Mouse (Mus musculus) midbrain, embryonic 13.5 days (tissue): ENCODE measurements around the gene Epx. TPM values are rescaled to one million over a fixed set of nuclear protein-coding genes. Genes with fewer than 3 reads are reported as not detected.

Source experiments
- ATAC-seq: fragments of 200-750 bp; cut with Nextera tagmentation; 2 replicates; pipeline ENCODE4 v1.8.0; 2017; ENCODE audit warnings: mild to moderate bottlenecking, moderate TSS enrichment, moderate library complexity
- H3K27ac ChIP-seq: fragments of 300-500 bp; sonication (generic); 2 replicates; pipeline ENCODE4 v1.5.1; 2015; ENCODE audit warnings: inconsistent platforms, mild to moderate bottlenecking, moderate library complexity
- H3K27me3 ChIP-seq: fragments of 300-500 bp; sonication (generic); 2 replicates; pipeline ENCODE4 v1.6.1; 2015; ENCODE audit warnings: mild to moderate bottlenecking, inconsistent platforms
- H3K36me3 ChIP-seq: fragments of 300-500 bp; sonication (generic); 2 replicates; pipeline ENCODE4 v1.6.1; 2015; ENCODE audit warnings: mild to moderate bottlenecking, inconsistent platforms
- H3K4me1 ChIP-seq: fragments of 300-500 bp; sonication (generic); replicated peaks from 2 replicates; pipeline ENCODE4 v1.6.1; 2015; ENCODE audit warnings: inconsistent platforms
- H3K4me2 ChIP-seq: fragments of 300-500 bp; sonication (generic); replicated peaks from 2 replicates; pipeline ENCODE4 v1.6.1; 2015; ENCODE audit warnings: moderate library complexity, mild to moderate bottlenecking, inconsistent platforms
- H3K4me3 ChIP-seq: fragments of 300-500 bp; sonication (generic); replicated peaks from 2 replicates; pipeline ENCODE4 v1.5.1; 2015; ENCODE audit warnings: mild to moderate bottlenecking, inconsistent platforms
- H3K9ac ChIP-seq: fragments of 300-500 bp; sonication (generic); replicated peaks from 2 replicates; pipeline ENCODE4 v1.6.1; 2015; ENCODE audit warnings: mild to moderate bottlenecking, inconsistent platforms
- H3K9me3 ChIP-seq: fragments of 300-500 bp; sonication (generic); 2 replicates; pipeline ENCODE4 v1.6.1; 2016; ENCODE audit warnings: mild to moderate bottlenecking, inconsistent platforms
- whole genome bisulfite sequencing: fragments of 180-500 bp; shearing (Covaris S2); methylation state at CpG from one replicate; pipeline ENCODE4 v1.1.7; 2015; 5-methylcytosine and 5-hydroxymethylcytosine counted together
- polyA plus RNA-seq: library from polyadenylated mRNA; unstranded; fragments of >200 nt; fragmentation: Nextera tagmentation; extraction: Ambion mirVana; gene quantifications from 2 replicates; pipeline ENCODE4 v1.2.1, GENCODE M21; 2015

The Epx gene
- polyA plus RNA-seq = 0.10 and 0.16 TPM in 2 replicates

- no peaks in the 10 kb centered on the region for H3K4me1 ChIP-seq
- 88% methylated on average over 6 of the region's 6 CpGs for WGBS
- no peaks in the 10 kb centered on the region for H3K36me3 ChIP-seq
- H3K27ac ChIP-seq = no peak within 1 kb of the TSS
- ATAC-seq = no peak
- no peak within 1 kb of the TSS for H3K4me2 ChIP-seq
- H3K27me3 ChIP-seq = no peaks in the 10 kb centered on the region
- H3K9me3 ChIP-seq = no peaks in the 10 kb centered on the region
- H3K4me3 ChIP-seq = no peak within 1 kb of the TSS
- no peak within 1 kb of the TSS for H3K9ac ChIP-seq
Observed at GRCm38 (mm10) chr11:87875436-87875835, at the start of gene Epx. Gene Epx, minus strand, starts transcription at chr11:87875536.

DNA sequence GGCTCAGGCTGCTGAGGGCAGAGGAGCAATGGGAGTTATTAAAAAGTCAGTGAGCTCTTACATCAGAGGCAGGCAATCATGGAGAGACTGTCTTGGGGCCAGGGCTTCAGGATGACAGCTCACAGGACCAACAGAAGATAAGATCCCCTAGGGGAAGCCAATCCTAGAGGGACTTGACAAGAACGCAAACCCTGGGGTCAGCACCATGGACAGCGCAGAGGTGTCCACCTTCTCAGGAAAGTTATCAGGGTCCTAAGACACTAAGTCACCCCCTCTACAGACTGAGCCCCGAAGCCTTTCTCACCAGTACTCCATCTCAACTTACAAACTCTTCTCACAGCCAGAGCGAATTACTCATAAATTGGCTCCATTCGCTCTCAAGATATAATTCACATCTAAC, 45.6 kb upstream of the Epx start, which contains the start of gene Olfr464:
Olfr464 (minus strand) TSS at position 2 of the 400 bp plus-strand sequence.
- 26% methylated on average over 5 of the region's 5 CpGs for WGBS

DNA sequence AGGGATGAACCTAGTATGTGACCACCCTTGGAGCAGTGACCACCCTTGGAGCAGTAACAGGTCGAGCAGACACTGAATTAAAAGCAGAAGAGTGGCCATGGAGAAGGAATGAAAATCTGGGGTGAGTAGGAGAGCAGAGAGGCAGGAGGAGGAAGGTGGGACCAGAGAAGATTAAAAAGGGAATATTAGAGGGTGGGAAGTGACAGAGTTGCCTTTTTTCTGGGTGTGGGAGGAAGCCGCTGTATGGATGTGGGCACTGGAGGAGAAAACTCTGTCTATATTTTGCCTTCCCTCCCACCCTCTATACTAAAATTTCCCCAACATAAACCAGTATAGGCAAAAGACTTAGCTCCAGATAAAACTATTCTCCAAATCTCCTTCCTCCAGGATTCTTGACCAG, 45.0 kb upstream of the Epx start:
- H3K27ac ChIP-seq = no peak overlapping the region
- no peak overlapping the region for H3K4me2 ChIP-seq
- H3K4me1 ChIP-seq = no peaks in the 10 kb centered on the region
- H3K9me3 ChIP-seq = no peaks in the 10 kb centered on the region
- no peak for ATAC-seq
- no peaks in the 10 kb centered on the region for H3K36me3 ChIP-seq
- 71% methylated on average over 2 of the region's 2 CpGs for WGBS
- 0 out of 2 replicates have a peak, but pooled peaks cover 4% of the 10 kb centered on the region for H3K27me3 ChIP-seq
- no peak overlapping the region for H3K9ac ChIP-seq
- no peak overlapping the region for H3K4me3 ChIP-seq

More for the DNA sequence above, 45.6 kb upstream of the Epx start, which contains the start of gene Olfr464:
- Histone ChIP-seq H3K9ac (no peak within 1 kb of the TSS), H3K36me3 (no peaks in the 10 kb centered on the region), H3K27me3 (0 out of 2 replicates have a peak, but pooled peaks cover 4% of the 10 kb centered on the region), H3K27ac (no peak within 1 kb of the TSS), H3K9me3 (no peaks in the 10 kb centered on the region), H3K4me3 (no peak within 1 kb of the TSS), H3K4me2 (no peak within 1 kb of the TSS), H3K4me1 (no peaks in the 10 kb centered on the region)
- ATAC-seq = no peak

DNA sequence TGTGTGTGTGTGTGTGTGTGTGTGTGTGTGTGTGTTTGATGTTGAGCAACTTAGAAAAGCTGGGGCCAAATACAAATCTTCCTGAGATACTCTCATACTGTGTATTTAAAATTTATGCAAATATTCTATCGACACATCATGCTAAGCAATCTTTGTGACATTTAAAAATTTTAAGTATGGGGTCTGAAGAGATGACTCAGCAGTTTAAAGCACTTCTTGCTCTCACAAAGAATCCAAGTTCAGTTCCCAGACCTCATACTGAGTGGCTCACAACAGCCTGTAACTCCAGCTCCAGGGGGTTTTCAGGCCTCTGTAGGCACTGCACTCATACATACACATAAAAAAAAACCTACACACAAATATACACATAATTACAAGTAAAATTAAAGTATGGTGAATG, 40.7 kb upstream of the Epx start:
- Histone ChIP-seq H3K9me3 (no peaks in the 10 kb centered on the region), H3K27me3 (0 out of 2 replicates have a peak, but pooled peaks cover 3% of the 10 kb centered on the region), H3K4me3 (no peak overlapping the region), H3K9ac (no peak overlapping the region), H3K4me2 (no peak overlapping the region), H3K4me1 (no peaks in the 10 kb centered on the region), H3K27ac (no peak overlapping the region), H3K36me3 (no peaks in the 10 kb centered on the region)
- WGBS = 94% methylated on average over 1 of the region's 1 CpGs
- no peak for ATAC-seq

DNA sequence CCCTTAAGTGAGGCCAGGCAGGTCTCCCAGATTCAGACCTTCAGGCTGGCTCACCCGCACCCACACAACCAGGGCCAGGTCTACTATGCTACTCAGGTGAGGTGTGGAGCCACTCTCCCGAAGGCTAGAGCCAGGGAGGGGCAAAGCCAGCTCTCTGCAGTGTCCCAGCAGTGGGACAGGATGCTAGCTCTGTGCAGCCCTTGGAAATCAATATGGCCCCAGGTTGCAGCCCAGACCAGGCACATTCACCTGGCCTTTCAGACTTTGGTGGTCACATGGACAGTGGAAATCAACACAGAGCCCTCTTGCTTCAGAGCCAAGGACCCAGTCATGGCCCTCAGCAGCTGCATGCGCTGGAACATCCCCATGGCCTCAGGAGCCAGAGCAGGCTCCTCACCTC, 29.0 kb upstream of the Epx start:
- no peaks in the 10 kb centered on the region for H3K36me3 ChIP-seq
- no peak overlapping the region for H3K9ac ChIP-seq
- H3K4me2 ChIP-seq = no peak overlapping the region
- H3K27me3 ChIP-seq = no peaks in the 10 kb centered on the region
- no peak overlapping the region for H3K27ac ChIP-seq
- ATAC-seq = no peak
- 84% methylated on average over 3 of the region's 3 CpGs for WGBS
- no peak overlapping the region for H3K4me3 ChIP-seq
- H3K4me1 ChIP-seq = no peaks in the 10 kb centered on the region
- no peaks in the 10 kb centered on the region for H3K9me3 ChIP-seq

DNA sequence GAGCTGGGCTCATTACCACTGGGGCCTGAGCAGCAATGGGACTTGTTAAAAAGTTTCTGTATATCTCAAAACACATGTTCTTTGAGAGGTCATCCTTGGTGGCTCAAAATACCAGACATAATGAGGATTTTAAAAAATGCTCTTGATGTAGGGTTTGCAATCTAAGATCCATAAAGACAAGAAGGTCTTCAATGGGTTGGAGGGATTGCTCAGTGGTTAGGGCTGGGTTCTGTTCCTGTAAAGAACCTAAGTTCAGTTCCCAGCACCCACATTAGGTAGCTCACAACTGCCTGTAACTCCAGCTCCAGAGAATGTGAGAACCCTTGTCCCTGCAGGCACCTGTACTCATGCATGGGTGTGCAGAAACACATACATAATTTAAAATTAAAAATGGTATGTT, 22.0 kb upstream of the Epx start, which contains the start of gene Olfr463:
Olfr463 (minus strand) TSS at position 101 of the 400 bp plus-strand sequence.
- Histone ChIP-seq H3K27me3 (0 out of 2 replicates have a peak, but pooled peaks cover 3% of the 10 kb centered on the region), H3K27ac (no peak within 1 kb of the TSS), H3K4me2 (no peak within 1 kb of the TSS), H3K9me3 (no peaks in the 10 kb centered on the region), H3K36me3 (no peaks in the 10 kb centered on the region), H3K9ac (no peak within 1 kb of the TSS), H3K4me3 (no peak within 1 kb of the TSS), H3K4me1 (no peaks in the 10 kb centered on the region)
- no peak for ATAC-seq

DNA sequence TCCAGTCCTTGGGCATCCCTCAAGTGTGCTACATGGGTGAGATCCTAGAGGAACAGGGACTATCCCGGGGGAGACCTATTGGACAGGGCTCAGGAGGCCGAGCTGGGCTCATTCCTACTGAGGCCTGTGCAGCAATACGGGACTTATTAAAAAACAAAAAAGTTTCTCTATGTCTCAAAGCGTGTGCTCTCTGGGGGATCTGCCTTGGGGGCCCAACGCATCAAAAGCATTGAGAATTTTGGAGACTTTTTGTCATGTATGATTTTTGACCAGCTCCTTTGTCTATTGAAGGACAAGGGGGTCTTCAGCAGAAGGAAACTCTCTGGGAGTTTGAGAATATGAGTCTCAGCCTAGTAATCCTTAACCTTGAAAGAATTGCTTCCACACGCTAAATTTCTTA, 16.8 kb upstream of the Epx start, which contains the start of gene Olfr462:
Olfr462 (minus strand) TSS at position 101 of the 400 bp plus-strand sequence.
- Histone ChIP-seq H3K27me3 (no peaks in the 10 kb centered on the region), H3K36me3 (no peaks in the 10 kb centered on the region), H3K4me1 (no peaks in the 10 kb centered on the region), H3K4me2 (no peak within 1 kb of the TSS), H3K9me3 (no peaks in the 10 kb centered on the region), H3K9ac (no peak within 1 kb of the TSS), H3K27ac (no peak within 1 kb of the TSS), H3K4me3 (no peak within 1 kb of the TSS)
- ATAC-seq = no peak
- WGBS = 93% methylated on average over 6 of the region's 6 CpGs

- Histone ChIP-seq H3K36me3 (no peaks in the 10 kb centered on the region), H3K4me3 (no peak overlapping the region), H3K9ac (no peak overlapping the region), H3K27ac (no peak overlapping the region), H3K9me3 (no peaks in the 10 kb centered on the region), H3K4me2 (no peak overlapping the region), H3K4me1 (no peaks in the 10 kb centered on the region), H3K27me3 (0 out of 2 replicates have a peak, but pooled peaks cover 6% of the 10 kb centered on the region)
- 82% methylated on average over 5 of the region's 5 CpGs for WGBS
- ATAC-seq = no peak
Observed at GRCm38 (mm10) chr11:87884856-87885255, 9.5 kb upstream of the Epx start.

DNA sequence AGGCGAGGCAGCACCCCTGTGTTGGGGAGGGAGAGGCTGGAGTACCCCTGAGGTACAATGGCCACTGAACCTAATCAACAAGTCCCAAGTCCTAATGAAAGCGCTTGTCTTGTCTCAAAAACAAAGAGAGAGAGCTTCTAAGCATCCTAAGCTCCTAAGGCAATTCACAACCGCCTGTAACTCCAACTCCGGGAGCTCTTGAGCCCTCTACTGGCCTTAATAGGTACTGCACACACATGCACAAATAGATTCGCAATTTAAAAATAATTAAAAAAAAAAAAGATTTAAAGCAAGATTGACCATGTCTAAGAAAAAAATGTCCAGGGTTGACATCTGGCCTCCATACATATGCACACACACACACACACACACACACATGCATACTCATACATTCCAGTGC, 8.2 kb upstream of the Epx start:
- H3K36me3 ChIP-seq = no peaks in the 10 kb centered on the region
- H3K4me2 ChIP-seq = no peak overlapping the region
- WGBS = 40% methylated on average over 5 of the region's 5 CpGs
- no peaks in the 10 kb centered on the region for H3K4me1 ChIP-seq
- no peak overlapping the region for H3K9ac ChIP-seq
- no peak overlapping the region for H3K27ac ChIP-seq
- ATAC-seq = no peak
- H3K9me3 ChIP-seq = no peaks in the 10 kb centered on the region
- 0 out of 2 replicates have a peak, but pooled peaks cover 6% of the 10 kb centered on the region for H3K27me3 ChIP-seq
- no peak overlapping the region for H3K4me3 ChIP-seq

- Histone ChIP-seq H3K4me3 (no peak overlapping the region), H3K36me3 (no peaks in the 10 kb centered on the region), H3K4me1 (no peaks in the 10 kb centered on the region), H3K9ac (no peak overlapping the region), H3K4me2 (no peak overlapping the region), H3K9me3 (no peaks in the 10 kb centered on the region), H3K27ac (no peak overlapping the region), H3K27me3 (0 out of 2 replicates have a peak, but pooled peaks cover 6% of the 10 kb centered on the region)
- no peak for ATAC-seq
- 78% methylated on average over 4 of the region's 4 CpGs for WGBS
Observed at GRCm38 (mm10) chr11:87881714-87882113, 6.4 kb upstream of the Epx start.

DNA sequence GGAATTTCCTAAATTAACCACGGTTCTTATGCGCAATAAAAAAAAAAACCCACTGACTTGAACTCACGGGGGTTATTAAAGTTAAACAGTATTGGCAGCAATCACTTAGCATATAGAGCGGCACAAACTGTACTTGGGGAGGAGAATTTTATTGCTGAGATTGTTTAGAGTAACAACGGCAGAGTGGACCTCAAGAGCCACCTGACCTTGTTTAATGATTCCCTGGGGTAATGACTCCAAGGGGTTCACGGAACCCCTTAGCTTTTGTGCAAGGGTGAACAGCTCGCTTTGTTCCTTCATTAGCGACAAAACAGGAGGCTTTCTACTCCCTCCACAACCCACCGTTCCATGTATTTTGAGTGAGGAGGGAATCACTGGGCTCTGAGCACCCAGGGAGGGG, 4.5 kb upstream of the Epx start:
- Histone ChIP-seq H3K4me1 (no peaks in the 10 kb centered on the region), H3K36me3 (no peaks in the 10 kb centered on the region), H3K27ac (no peak overlapping the region), H3K4me3 (no peak overlapping the region), H3K9me3 (no peaks in the 10 kb centered on the region), H3K9ac (no peak overlapping the region), H3K27me3 (0 out of 2 replicates have a peak, but pooled peaks cover 2% of the 10 kb centered on the region), H3K4me2 (no peak overlapping the region)
- whole genome bisulfite sequencing = 74% methylated on average over 9 of the region's 9 CpGs
- ATAC-seq = no peak

DNA sequence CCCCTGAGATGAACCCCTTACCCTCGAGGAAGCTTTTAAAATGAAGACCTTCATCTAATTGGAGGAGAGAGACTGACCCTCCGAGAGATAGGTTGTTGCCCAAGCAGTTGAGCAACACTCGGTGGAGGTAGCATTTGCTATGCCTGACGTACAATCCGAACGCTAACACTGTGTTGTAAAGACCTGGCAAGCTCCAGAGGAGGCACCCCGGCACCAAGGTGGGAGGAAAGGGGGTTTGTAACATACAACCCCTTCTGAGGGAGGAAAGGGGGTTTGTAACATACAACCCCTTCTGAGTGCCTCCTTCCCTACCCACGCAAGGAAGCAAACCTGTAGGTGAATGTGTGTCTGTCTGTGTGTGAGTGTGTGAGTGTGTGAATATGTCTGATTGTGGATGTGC, 3.6 kb downstream of the Epx start:
- Histone ChIP-seq H3K4me3 (no peak overlapping the region), H3K27ac (no peak overlapping the region), H3K4me2 (no peak overlapping the region), H3K9me3 (no peaks in the 10 kb centered on the region), H3K36me3 (no peaks in the 10 kb centered on the region), H3K4me1 (no peaks in the 10 kb centered on the region), H3K27me3 (no peaks in the 10 kb centered on the region), H3K9ac (no peak overlapping the region)
- no peak for ATAC-seq
- WGBS = 47% methylated on average over 8 of the region's 8 CpGs

DNA sequence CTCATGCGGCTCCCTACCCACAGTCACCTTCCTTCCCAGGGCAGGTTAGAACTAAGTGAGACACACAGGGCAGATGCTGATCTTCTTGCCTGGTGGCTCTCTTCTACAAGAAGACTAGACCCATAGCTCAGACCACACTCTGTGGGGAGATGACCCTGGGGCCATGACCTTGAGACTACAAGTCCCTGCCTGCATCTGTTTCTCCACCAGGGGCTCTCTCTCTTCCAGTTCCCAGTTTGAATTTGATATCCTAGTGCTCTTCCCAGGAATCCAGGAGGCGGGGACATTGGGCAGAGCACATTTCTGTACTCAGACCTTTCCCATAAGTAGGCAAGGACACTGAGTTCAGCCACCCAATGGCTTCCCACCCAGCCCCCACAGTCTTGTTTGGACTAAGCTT, 5.2 kb downstream of the Epx start:
- Histone ChIP-seq H3K27me3 (no peaks in the 10 kb centered on the region), H3K4me1 (no peaks in the 10 kb centered on the region), H3K9me3 (no peaks in the 10 kb centered on the region), H3K36me3 (no peaks in the 10 kb centered on the region), H3K4me2 (no peak overlapping the region), H3K9ac (no peak overlapping the region), H3K4me3 (no peak overlapping the region), H3K27ac (no peak overlapping the region)
- no peak for ATAC-seq
- WGBS = 84% methylated on average over 2 of the region's 2 CpGs
